Mouse (Mus musculus) thymus, postnatal 0 days (tissue): Measurements from ENCODE around the gene Casq2. TPM values are rescaled to one million over a fixed set of nuclear protein-coding genes. Genes with fewer than 3 reads are reported as not detected.

Source experiments
- DNase-seq: peaks from one replicate; pipeline ENCODE4 v3.0.0-alpha.2; 2015; ENCODE audit warnings: low spot score
- polyA plus RNA-seq: library from polyadenylated mRNA; unstranded; fragments of >200 nt; fragmentation: Nextera tagmentation; extraction: Ambion mirVana; gene quantifications from 2 replicates; pipeline ENCODE4 v1.2.1, GENCODE M21; 2015

Casq2 gene
- polyA plus RNA-seq, 1 experiment from 2014 or later: 1.0 TPM

DNA sequence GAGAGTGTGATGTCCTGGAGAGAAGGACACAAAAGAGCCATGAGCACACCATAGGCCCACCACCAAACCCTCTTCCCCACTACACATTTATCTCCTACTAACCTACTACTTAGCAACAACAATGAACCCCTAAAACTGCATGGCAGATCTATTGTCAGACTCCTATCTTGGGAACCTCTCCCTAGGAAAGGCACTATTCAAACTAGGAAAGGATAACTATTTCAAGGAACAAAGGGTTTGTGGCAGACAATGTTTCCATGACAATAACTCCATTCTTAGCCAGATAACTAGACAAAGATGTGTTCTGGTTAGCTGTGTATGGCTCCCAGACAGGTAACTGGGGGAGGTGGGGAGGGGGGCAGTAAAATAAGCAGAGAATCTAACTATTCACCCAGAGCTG is 104.4 kb downstream of the Casq2 start:
- DNase-seq: no peak

GRCm38 (mm10) chr3:102191575-102191974 is 105.4 kb downstream of the Casq2 start:
- no peak for DNase-seq

DNA sequence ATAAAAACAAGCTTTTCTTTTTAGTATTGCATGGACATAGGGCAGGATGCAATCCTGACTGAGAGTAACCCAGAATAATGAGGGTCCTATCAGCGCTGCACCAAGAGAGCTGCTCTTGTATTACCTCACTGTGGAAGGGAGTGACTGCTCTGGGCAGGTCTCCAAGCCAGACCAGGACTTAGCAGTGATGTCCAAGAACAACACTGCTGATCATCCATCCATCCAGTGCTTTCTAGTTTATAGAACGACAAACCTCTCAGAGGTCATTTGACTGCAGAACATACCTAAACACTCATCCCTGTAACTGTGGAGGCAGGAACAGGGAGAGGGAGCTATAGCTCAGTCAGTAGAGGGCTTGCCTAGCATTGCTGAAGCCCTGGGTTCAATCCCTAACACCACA is 106.4 kb downstream of the Casq2 start:
- DNase-seq: no peak

GRCm38 (mm10) chr3:102193488-102194290 is 107.5 kb downstream of the Casq2 start:
- DNase-seq: no peak

- DNase-seq: no peak
These were observed 108.3 kb downstream of the Casq2 start for GRCm38 (mm10) chr3:102194291-102195051.

GRCm38 (mm10) chr3:102195762-102196161 is 109.5 kb downstream of the Casq2 start:
- DNase-seq: no peak

Other genes starting within 250 kb of the Casq2 start
- gene Mab21l3, start 237.5 kb upstream of the Casq2 start, polyA plus RNA-seq: 0.88 and 1.4 TPM in 2 replicates
- 6.0 and 6.2 TPM in 2 replicates for gene Slc22a15, start 162.0 kb upstream of the Casq2 start, polyA plus RNA-seq
- gene Nhlh2, start 76.3 kb upstream of the Casq2 start, polyA plus RNA-seq: not detected in 2 replicates
- gene Vangl1, start 118.3 kb downstream of the Casq2 start, polyA plus RNA-seq: 5.2 and 5.4 TPM in 2 replicates